Mouse (Mus musculus): Measurements from ENCODE around the gene Slc1a2.

The Slc1a2 gene

GRCm38 (mm10) chr2:102663339-102663738 lies 4.9 kb downstream of the Slc1a2 start:
- DNase-seq (ENCODE audit: low read depth, low spot score): no peak

DNA sequence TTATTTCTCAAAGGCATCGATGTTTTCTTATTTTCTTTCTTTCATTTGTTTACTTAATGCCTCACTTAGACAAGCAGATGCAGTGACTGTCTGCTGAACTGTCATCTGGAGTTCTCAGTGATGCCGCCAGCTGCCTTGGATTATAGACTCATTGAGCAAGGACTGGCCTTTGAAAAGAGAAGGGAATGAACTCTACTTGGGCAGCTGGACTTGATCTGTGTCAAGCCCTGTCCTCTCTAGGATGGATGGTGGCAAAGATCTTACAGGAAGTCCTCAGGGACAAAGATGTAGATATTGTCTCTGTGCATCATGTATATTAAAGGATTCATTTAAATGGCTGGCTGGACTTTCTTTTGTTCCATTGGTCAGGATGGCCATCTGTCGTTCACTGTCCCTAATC lies 5.4 kb downstream of the Slc1a2 start:
- no peak for DNase-seq (ENCODE audit: low read depth, low spot score)

DNA sequence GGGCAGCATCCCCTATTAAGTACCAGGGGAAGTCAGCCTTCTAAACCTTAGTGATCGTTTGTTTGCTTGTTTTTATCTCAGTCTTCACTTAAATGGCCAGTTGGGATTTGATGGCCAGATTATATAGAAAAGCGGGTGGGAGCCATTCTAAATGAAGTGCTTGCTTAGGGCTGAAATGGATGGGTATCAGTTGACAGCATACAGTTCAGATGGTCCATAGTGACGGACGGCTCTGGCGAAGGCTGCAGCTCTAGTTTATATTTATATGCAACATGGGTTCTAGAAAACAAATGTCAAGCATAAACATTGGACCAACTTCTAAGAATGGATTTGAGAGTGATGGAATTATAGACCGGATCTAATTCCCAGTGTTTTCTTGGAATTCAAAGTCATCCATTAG lies 9.5 kb downstream of the Slc1a2 start:
- DNase-seq (ENCODE audit: low read depth, low spot score): no peak

DNA sequence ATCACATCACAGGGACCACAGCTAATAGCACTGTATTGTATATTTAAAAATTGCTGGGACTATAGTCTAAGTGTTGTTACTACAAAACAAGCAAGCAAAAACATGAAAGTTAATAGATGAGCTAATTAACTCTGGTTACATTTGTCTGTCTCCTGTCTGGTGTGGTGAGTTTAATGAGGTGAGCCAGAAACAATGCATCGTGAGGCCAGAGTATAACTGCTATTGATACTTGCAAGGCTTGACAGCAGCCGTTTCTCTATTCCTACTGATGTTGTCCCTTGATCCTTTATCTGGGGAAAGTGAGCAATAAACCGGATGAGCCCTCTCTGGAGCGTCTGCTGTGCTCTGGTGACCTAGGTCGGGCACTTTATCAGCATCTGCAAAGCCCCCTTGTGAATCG lies 11.1 kb downstream of the Slc1a2 start:
- DNase-seq (ENCODE audit: low read depth, low spot score): no peak

DNA sequence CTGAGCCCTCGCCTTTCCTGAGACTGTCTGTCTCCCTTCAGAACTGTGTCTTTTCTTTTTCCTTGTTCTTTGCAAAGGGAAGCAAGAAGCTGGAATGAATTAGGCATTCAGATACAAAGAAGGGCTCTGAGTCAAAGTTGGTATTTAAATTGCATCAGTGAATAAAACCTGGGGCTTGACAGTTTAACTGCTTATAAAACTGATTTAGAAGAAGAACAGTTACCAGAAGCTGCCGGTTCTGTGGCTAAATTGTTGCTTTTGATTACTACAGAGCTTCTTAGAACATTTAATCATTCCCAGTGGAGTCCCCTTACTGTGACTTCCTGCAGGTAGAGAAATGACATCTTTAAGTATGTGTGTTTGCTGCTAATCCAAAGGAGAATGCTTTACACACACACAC lies 16.1 kb downstream of the Slc1a2 start:
- no peak for DNase-seq (ENCODE audit: low read depth, low spot score)

- DNase-seq (ENCODE audit: low read depth, low spot score): no peak
Measured at GRCm38 (mm10) chr2:102675275-102675674, 16.8 kb downstream of the Slc1a2 start.

GRCm38 (mm10) chr2:102676716-102677312 lies 18.4 kb downstream of the Slc1a2 start:
- no peak for DNase-seq (ENCODE audit: low read depth, low spot score)

- no peak for DNase-seq (ENCODE audit: low read depth, low spot score)
Measured at GRCm38 (mm10) chr2:102677400-102677799, 18.9 kb downstream of the Slc1a2 start.

DNA sequence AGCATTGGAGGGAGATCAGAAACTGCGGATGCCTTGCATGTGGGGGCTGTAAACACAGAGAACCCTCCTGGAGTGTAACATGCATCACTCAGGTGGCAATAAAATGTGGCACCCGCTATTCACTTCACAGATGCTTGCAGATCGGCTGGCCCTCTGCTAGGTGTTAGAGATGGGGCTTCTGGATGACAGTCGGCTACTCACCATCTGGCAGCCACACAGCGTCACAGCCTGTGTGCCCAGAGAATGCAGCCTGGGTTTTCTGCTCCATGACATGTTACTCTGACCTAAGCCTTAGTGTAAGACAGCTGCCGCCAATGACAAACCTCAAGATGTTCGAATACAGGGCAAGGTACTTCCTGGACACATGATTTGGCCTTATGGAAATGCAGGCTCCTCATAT lies 22.9 kb downstream of the Slc1a2 start:
- no peak for DNase-seq (ENCODE audit: low read depth, low spot score)

DNA sequence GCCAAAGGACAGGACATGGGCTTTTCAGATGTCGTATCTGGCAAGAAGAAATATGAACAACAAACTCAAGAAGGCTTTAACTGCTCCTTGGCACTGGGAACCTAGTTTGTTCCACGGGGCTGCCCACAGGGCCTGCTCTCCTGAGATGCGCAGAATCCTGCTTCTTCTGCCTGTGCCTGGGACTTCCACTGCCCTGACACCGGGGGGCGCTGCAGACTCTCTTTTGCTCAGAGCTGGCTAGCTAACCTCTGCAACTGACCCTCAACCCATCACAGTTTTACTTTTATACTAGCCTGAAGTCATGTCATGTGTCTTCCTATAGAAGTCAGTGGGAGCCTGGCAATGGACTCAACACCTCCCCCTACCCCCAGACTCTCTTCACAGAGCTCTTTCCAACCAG lies 23.7 kb downstream of the Slc1a2 start:
- DNase-seq (ENCODE audit: low read depth, low spot score): no peak

- no peak for DNase-seq (ENCODE audit: low read depth, low spot score)
Measured at GRCm38 (mm10) chr2:102685371-102686107, 27.1 kb downstream of the Slc1a2 start.

DNA sequence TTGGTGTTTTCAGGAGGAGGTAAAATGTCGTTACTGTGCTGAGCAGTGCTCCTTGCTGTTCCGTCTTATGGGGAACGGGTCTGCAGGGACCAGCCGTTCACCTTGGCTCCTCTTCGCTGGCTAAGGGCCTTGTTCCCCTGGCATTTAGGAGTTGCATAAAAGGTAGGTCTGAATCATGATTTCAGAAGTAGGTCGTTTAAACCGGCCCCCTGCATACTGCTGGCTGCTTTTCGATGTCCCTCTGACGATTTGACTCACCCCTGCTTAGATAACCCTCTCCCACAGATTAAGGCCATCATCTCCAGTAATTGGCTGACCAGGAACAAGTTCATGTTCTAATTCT lies 27.6 kb downstream of the Slc1a2 start:
- no peak for DNase-seq (ENCODE audit: low read depth, low spot score)

- DNase-seq (ENCODE audit: low read depth, low spot score): no peak
Measured at GRCm38 (mm10) chr2:102693556-102693955, 35.1 kb downstream of the Slc1a2 start.

- DNase-seq (ENCODE audit: low read depth, low spot score): no peak
Measured at GRCm38 (mm10) chr2:102694750-102695149, 36.3 kb downstream of the Slc1a2 start.

DNA sequence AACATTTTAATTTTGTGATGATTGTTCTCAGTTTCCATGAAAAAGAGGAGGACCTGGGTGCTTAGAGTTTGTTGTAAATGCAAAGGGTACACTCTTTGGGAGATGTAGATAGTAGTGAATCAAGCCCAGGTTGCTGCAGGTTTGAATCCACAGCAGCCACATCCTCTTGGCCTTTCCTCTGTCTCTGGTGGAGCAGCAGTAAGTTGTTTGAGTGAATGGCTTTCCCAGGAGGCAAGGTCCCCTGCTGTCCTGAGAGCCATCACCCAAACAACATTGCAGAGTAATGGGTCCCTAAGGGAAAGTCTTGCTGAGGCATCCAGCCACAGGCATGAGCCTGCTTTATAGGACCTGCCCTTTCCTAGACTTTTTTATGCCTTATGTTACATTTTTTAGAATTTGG lies 37.1 kb downstream of the Slc1a2 start:
- DNase-seq (ENCODE audit: low read depth, low spot score): no peak

DNA sequence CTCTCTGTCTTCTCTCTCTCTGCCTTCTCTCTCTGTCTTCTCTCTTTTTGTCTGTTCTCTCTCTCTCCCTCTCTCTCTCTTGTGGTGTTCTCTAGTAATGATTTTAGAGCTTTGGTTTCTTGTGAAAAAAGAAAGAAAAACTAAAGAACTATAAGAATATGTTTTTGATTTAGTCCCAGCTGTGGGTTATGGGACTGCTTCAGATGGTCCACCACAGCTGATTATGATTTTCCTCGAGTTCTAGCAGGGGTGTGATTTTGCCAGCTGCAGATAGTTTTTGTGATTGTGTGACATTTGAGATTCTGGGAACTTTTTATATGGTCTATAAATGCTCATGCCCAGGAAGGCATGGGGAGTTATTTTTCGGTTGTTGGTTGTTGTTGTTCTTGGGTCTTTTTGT lies 39.3 kb downstream of the Slc1a2 start:
- DNase-seq (ENCODE audit: low read depth, low spot score): no peak

GRCm38 (mm10) chr2:102699921-102700320 lies 41.5 kb downstream of the Slc1a2 start:
- DNase-seq (ENCODE audit: low read depth, low spot score): no peak

DNA sequence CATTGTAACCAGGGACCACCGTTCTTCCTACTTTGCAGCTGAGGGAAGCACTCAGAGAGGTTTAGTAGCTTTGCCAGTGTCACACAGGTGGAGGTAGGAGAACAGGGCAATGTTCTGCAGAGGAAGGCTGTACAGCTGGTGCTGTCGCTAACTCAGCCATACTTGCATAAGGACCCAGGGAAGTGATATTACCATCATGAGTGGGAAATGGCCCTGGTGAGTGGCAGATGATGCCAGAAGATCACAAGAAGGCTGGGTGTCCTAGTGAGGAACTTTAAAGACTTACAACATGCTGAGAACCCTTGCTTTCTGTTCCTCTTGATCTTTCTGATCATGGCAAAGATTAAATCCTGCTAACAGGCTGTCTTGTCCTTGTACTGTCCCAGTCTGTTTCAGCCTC lies 42.2 kb downstream of the Slc1a2 start:
- no peak for DNase-seq (ENCODE audit: low read depth, low spot score)

DNA sequence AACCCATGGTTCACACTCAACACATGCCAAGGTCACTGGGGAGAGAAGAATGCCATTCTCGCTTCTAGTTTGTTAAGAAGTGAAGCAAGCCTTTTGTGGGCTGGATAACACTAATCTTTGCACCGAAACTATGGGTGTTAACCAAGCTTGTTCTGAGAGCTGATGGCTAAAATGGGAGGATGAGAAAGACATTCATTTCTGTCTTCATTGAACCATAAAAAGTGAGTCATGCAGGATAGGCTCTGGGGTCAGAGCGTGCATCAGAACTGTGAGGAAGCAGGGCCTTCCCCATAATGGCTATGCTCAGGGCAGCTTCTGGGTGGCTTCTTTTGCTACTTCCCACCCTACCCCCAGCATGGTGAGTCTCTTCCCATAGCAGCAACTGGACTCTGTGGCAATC lies 42.9 kb downstream of the Slc1a2 start:
- DNase-seq (ENCODE audit: low read depth, low spot score): no peak

DNA sequence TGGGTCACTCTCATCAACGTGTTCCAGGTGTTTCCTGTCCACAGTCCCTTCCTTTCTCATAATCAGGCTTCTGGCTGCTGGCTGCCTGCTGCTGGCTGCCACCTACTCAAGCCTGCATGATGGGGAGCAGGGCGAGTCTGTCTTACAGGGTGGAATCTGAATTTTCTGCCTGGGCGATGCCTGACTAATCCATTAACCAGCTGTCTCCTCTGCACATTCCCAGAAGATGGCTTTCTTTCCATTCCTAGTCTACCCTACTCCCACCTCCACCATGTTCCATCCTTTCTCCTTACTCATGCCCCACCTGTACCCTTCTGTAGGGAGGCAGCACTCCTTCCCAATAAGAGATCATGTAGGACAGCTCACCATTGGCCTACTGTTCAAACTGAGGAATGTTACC lies 45.1 kb downstream of the Slc1a2 start:
- DNase-seq (ENCODE audit: low read depth, low spot score): no peak

DNA sequence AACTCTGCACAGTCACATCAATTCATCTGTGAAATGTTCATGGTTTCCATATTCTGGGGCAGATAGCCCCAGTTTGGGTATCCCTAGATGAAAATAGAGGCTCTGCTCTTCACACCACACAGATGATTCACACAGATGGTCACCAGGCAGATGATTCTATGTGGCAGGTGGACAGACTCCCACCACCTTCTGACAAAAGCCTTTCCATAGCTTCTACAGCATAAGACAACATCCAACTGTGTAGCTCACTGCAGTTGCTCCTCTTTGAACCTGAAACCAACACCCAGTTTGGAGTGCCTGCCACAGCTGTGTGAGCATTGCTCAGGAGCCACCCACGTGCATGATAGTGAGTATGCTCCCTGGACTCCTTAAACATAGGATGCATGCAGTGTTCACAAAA lies 46.3 kb downstream of the Slc1a2 start:
- DNase-seq (ENCODE audit: low read depth, low spot score): no peak

- no peak for DNase-seq (ENCODE audit: low read depth, low spot score)
Measured at GRCm38 (mm10) chr2:102711511-102711910, 53.1 kb downstream of the Slc1a2 start.

DNA sequence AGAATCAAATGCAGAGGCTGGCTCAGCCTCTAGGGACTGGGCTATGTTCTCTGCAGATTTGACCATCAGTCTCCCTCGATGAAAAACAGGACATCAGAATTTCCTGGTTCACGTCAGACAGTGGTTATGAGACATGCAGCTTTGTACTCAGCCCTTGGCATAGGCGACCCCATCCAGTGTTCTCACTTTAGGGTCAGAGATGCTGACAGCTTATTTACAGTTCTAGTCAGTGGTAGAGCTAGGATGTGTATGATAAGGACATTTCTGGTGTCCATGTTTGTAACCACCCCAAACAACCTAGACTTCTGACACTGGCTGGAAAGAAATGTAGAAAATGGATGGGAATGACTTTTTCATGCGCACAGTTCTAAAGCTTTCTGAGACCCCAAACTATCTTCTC lies 53.6 kb downstream of the Slc1a2 start:
- DNase-seq (ENCODE audit: low read depth, low spot score): no peak
